Mouse (Mus musculus): ENCODE measurements around the gene Chpf. TPM values are rescaled to one million over a fixed set of nuclear protein-coding genes. Genes with fewer than 3 reads are reported as not detected.

Gene Chpf
- polyA plus RNA-seq, 1 experiment from 2014 or later, result 42.1 TPM

- no peak for ATAC-seq
- Histone ChIP-seq H3K9me3 (ENCODE audit: control insufficient read depth, low read length) (no peaks in the 10 kb centered on the region), H3K4me3 (ENCODE audit: low read length) (no peak overlapping the region), H3K27ac (ENCODE audit: low read depth, low read length) (no peak overlapping the region), H3K4me2 (ENCODE audit: low read length) (no peak overlapping the region), H3K27me3 (replicated peaks; ENCODE audit: control insufficient read depth, insufficient read depth, low read length) (no peaks in the 10 kb centered on the region; the same call in 1 of the 2 replicates), H3K9ac (ENCODE audit: low read depth, low read length) (no peak overlapping the region), H3K4me1 (ENCODE audit: control insufficient read depth, insufficient read depth, low read depth, low read length) (peaks cover 3% of the 10 kb centered on the region), H3K36me3 (ENCODE audit: control insufficient read depth, insufficient read depth, low read length) (peaks cover 9% of the 10 kb centered on the region)
- WGBS, result 71% methylated on average over 17 of the region's 17 CpGs
These were observed 9.8 kb downstream of the Chpf start for GRCm38 (mm10) chr1:75469287-75469825.

- peak overlapping the region; percentile 39 for H3K4me2 ChIP-seq (ENCODE audit: low read length)
- 0 out of 2 replicates have a peak overlapping the region, but pooled peaks have one; percentile 32 for H3K9ac ChIP-seq (ENCODE audit: low read depth, low read length)
- no peak overlapping the region for H3K4me3 ChIP-seq (ENCODE audit: low read length)
- peak; percentile 82 for ATAC-seq
- no peaks in the 10 kb centered on the region; the same call in 1 of the 2 replicates for H3K27me3 ChIP-seq (replicated peaks; ENCODE audit: control insufficient read depth, insufficient read depth, low read length)
- no peaks in the 10 kb centered on the region for H3K9me3 ChIP-seq (ENCODE audit: control insufficient read depth, low read length)
- no peak overlapping the region for H3K27ac ChIP-seq (ENCODE audit: low read depth, low read length)
- 0 out of 2 replicates have a peak, but pooled peaks cover 2% of the 10 kb centered on the region for H3K36me3 ChIP-seq (ENCODE audit: control insufficient read depth, insufficient read depth, low read length)
- 6% methylated on average over 14 of the region's 14 CpGs for WGBS
- H3K4me1 ChIP-seq (ENCODE audit: control insufficient read depth, insufficient read depth, low read depth, low read length), result peaks cover 3% of the 10 kb centered on the region
These were observed 11.7 kb downstream of the Chpf start for GRCm38 (mm10) chr1:75467215-75467927.

- peaks cover 2% of the 10 kb centered on the region for H3K27me3 ChIP-seq (replicated peaks; ENCODE audit: control insufficient read depth, insufficient read depth, low read length)
- no peak for ATAC-seq
- WGBS, result 78% methylated on average over 5 of the region's 5 CpGs
- no peak overlapping the region for H3K9ac ChIP-seq (ENCODE audit: low read depth, low read length)
- H3K4me3 ChIP-seq (ENCODE audit: low read length), result no peak overlapping the region
- H3K4me1 ChIP-seq (ENCODE audit: control insufficient read depth, insufficient read depth, low read depth, low read length), result peaks cover 9% of the 10 kb centered on the region
- H3K36me3 ChIP-seq (ENCODE audit: control insufficient read depth, insufficient read depth, low read length), result no peaks in the 10 kb centered on the region
- no peak overlapping the region for H3K4me2 ChIP-seq (ENCODE audit: low read length)
- no peak overlapping the region for H3K27ac ChIP-seq (ENCODE audit: low read depth, low read length)
- H3K9me3 ChIP-seq (ENCODE audit: control insufficient read depth, low read length), result no peaks in the 10 kb centered on the region
These were observed 15.4 kb downstream of the Chpf start for GRCm38 (mm10) chr1:75463652-75464204.

GRCm38 (mm10) chr1:75462636-75463035 lies 16.5 kb downstream of the Chpf start:
- no peak for ATAC-seq
- H3K27ac ChIP-seq (ENCODE audit: low read depth, low read length), result no peak overlapping the region
- H3K36me3 ChIP-seq (ENCODE audit: control insufficient read depth, insufficient read depth, low read length), result no peaks in the 10 kb centered on the region
- peaks cover 19% of the 10 kb centered on the region for H3K4me1 ChIP-seq (ENCODE audit: control insufficient read depth, insufficient read depth, low read depth, low read length)
- no peak overlapping the region for H3K4me2 ChIP-seq (ENCODE audit: low read length)
- no peak overlapping the region for H3K9ac ChIP-seq (ENCODE audit: low read depth, low read length)
- whole genome bisulfite sequencing, result 29% methylated on average over 1 of the region's 1 CpGs
- peaks cover 3% of the 10 kb centered on the region for H3K27me3 ChIP-seq (replicated peaks; ENCODE audit: control insufficient read depth, insufficient read depth, low read length)
- H3K4me3 ChIP-seq (ENCODE audit: low read length), result no peak overlapping the region
- no peaks in the 10 kb centered on the region for H3K9me3 ChIP-seq (ENCODE audit: control insufficient read depth, low read length)

- no peak overlapping the region for H3K4me3 ChIP-seq (ENCODE audit: low read length)
- no peaks in the 10 kb centered on the region for H3K36me3 ChIP-seq (ENCODE audit: control insufficient read depth, insufficient read depth, low read length)
- H3K4me1 ChIP-seq (ENCODE audit: control insufficient read depth, insufficient read depth, low read depth, low read length), result peaks cover 28% of the 10 kb centered on the region
- H3K9ac ChIP-seq (ENCODE audit: low read depth, low read length), result no peak overlapping the region
- no peak overlapping the region for H3K4me2 ChIP-seq (ENCODE audit: low read length)
- peaks cover 8% of the 10 kb centered on the region for H3K27me3 ChIP-seq (replicated peaks; ENCODE audit: control insufficient read depth, insufficient read depth, low read length)
- H3K9me3 ChIP-seq (ENCODE audit: control insufficient read depth, low read length), result no peaks in the 10 kb centered on the region
- no peak overlapping the region for H3K27ac ChIP-seq (ENCODE audit: low read depth, low read length)
- 76% methylated on average over 7 of the region's 7 CpGs for WGBS
- ATAC-seq, result no peak
These were observed 18.8 kb downstream of the Chpf start for GRCm38 (mm10) chr1:75460297-75460696.

GRCm38 (mm10) chr1:75458789-75459684 lies 20.1 kb downstream of the Chpf start:
- 11% methylated on average over 23 of the region's 23 CpGs for WGBS
- Histone ChIP-seq H3K36me3 (ENCODE audit: control insufficient read depth, insufficient read depth, low read length) (no peaks in the 10 kb centered on the region), H3K9ac (ENCODE audit: low read depth, low read length) (peak overlapping the region; percentile 51; the same call in 1 of the 2 replicates), H3K4me2 (ENCODE audit: low read length) (peak overlapping the region; percentile 58), H3K27ac (ENCODE audit: low read depth, low read length) (peak overlapping the region; percentile 44), H3K9me3 (ENCODE audit: control insufficient read depth, low read length) (no peaks in the 10 kb centered on the region), H3K4me1 (ENCODE audit: control insufficient read depth, insufficient read depth, low read depth, low read length) (peaks cover 28% of the 10 kb centered on the region), H3K4me3 (ENCODE audit: low read length) (peak overlapping the region; percentile 32), H3K27me3 (replicated peaks; ENCODE audit: control insufficient read depth, insufficient read depth, low read length) (peaks cover 8% of the 10 kb centered on the region)
- no peak for ATAC-seq

GRCm38 (mm10) chr1:75458025-75458788 lies 20.9 kb downstream of the Chpf start:
- WGBS, result 3% methylated on average over 42 of the region's 42 CpGs
- peak overlapping the region; percentile 44 for H3K27ac ChIP-seq (ENCODE audit: low read depth, low read length)
- H3K4me3 ChIP-seq (ENCODE audit: low read length), result peak overlapping the region; percentile 32
- ATAC-seq, result peak; percentile 55
- H3K4me1 ChIP-seq (ENCODE audit: control insufficient read depth, insufficient read depth, low read depth, low read length), result peaks cover 28% of the 10 kb centered on the region
- H3K9ac ChIP-seq (ENCODE audit: low read depth, low read length), result peak overlapping the region; percentile 51
- peaks cover 8% of the 10 kb centered on the region for H3K27me3 ChIP-seq (replicated peaks; ENCODE audit: control insufficient read depth, insufficient read depth, low read length)
- no peaks in the 10 kb centered on the region for H3K36me3 ChIP-seq (ENCODE audit: control insufficient read depth, insufficient read depth, low read length)
- H3K9me3 ChIP-seq (ENCODE audit: control insufficient read depth, low read length), result no peaks in the 10 kb centered on the region
- peak overlapping the region; percentile 58 for H3K4me2 ChIP-seq (ENCODE audit: low read length)

GRCm38 (mm10) chr1:75457710-75458024 lies 21.4 kb downstream of the Chpf start:
- no peak overlapping the region for H3K9ac ChIP-seq (ENCODE audit: low read depth, low read length)

More at GRCm38 (mm10) chr1:75457710-75458024, 21.4 kb downstream of the Chpf start:
- Histone ChIP-seq H3K4me1 (ENCODE audit: control insufficient read depth, insufficient read depth, low read depth, low read length) (peaks cover 28% of the 10 kb centered on the region), H3K27me3 (replicated peaks; ENCODE audit: control insufficient read depth, insufficient read depth, low read length) (peaks cover 8% of the 10 kb centered on the region), H3K4me2 (ENCODE audit: low read length) (peak overlapping the region; percentile 58; the same call in 1 of the 2 replicates), H3K4me3 (ENCODE audit: low read length) (no peak overlapping the region), H3K36me3 (ENCODE audit: control insufficient read depth, insufficient read depth, low read length) (no peaks in the 10 kb centered on the region), H3K9me3 (ENCODE audit: control insufficient read depth, low read length) (no peaks in the 10 kb centered on the region), H3K27ac (ENCODE audit: low read depth, low read length) (no peak overlapping the region)
- WGBS, result 3% methylated on average over 8 of the region's 10 CpGs
- ATAC-seq, result no peak
